In the genomic region with DNA sequence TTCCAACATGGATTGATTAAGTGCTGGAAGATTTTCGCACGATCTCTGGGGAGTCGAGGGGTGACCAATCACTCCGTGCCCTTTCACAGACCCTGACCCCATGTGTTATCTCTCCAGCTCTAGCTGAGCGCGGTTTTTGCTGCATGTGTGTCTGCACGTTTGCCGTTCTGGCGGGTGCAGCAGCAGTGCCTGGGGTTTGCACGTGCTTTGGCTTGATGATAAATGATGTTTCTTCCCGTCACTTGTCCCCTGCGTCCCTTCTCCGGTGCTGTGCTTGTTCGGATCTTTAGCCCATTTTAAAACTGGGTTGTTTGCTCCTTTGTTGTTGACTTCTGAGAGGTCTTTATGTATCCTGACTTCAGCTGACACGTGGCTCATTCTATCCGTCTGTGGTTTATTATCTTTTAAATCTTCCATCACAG, we compare ENCODE assay signal across 9 mouse cellular contexts. TPM values are rescaled to one million over a fixed set of nuclear protein-coding genes. Genes with fewer than 3 reads are reported as not detected.
A peak's percentile ranks its signal among the peaks of the same experiment; 100 is the strongest.
DNase-seq lines count a peak whose midpoint lies in the region; ATAC-seq lines count a peak whose summit lies in the region.
"Had no signal": no experiment of that assay in that cellular context is flagged by ENCODE, and none has a peak within 500 bp of the region (broad histone marks: within the 10 kb centered on the region; RNA-seq: fewer than 3 reads in every experiment).

No protein-coding gene starts in this region.

- 6% methylated on average over 16 of the region's 16 CpGs for WGBS in heart, embryonic 15.5 days
- whole genome bisulfite sequencing in hindbrain, embryonic 10.5 days: 22% methylated on average over 16 of the region's 16 CpGs

- peak overlapping the region; percentile 41 for H3K4me2 ChIP-seq in heart, embryonic 15.5 days
- H3K4me2 ChIP-seq: forebrain, embryonic 15.5 days had no signal

- H3K9ac ChIP-seq in heart, embryonic 15.5 days: no peak overlapping the region
- H3K9ac ChIP-seq: forebrain, embryonic 15.5 days had no signal

- H3K9me3 ChIP-seq in heart, embryonic 15.5 days (replicated peaks): no peaks in the 10 kb centered on the region
- H3K9me3 ChIP-seq in hindbrain, embryonic 10.5 days: no peaks in the 10 kb centered on the region
- H3K9me3 ChIP-seq: forebrain, embryonic 15.5 days had no signal

- intact Hi-C loops in heart, postnatal 10 days (cut with DNase I): loop anchor here (10.0 kb wide), 2 partner anchors 85 to 205 kb away; partner anchors contain the start of gene Tex22
- intact Hi-C loops in gastrocnemius, postnatal 36 days (cut with DNase I): no loop called here
- intact Hi-C loops in left cerebral cortex, postnatal 36 days (cut with DNase I): no loop called here

- no peaks in the 10 kb centered on the region for H3K36me3 ChIP-seq in heart, embryonic 15.5 days
- no peaks in the 10 kb centered on the region for H3K36me3 ChIP-seq in hindbrain, embryonic 10.5 days
- H3K36me3 ChIP-seq: forebrain, embryonic 15.5 days had no signal

- peaks cover 25% of the 10 kb centered on the region for H3K4me1 ChIP-seq in heart, embryonic 15.5 days (replicated peaks)
- H3K4me1 ChIP-seq in hindbrain, embryonic 10.5 days (replicated peaks): peaks cover 45% of the 10 kb centered on the region

- H3K27ac ChIP-seq in heart, embryonic 15.5 days: no peak overlapping the region
- H3K27ac ChIP-seq in hindbrain, embryonic 10.5 days: peak overlapping the region; percentile 46
- H3K27ac ChIP-seq: forebrain, embryonic 15.5 days had no signal

- no peak for ATAC-seq in heart, embryonic 15.5 days (replicated peaks; ENCODE audit: insufficient number of reproducible peaks, insufficient read depth, low FRiP score, low read depth)
- peak; percentile 9 for ATAC-seq in CD4-positive, CD25-positive, alpha-beta regulatory T cell, adult 4 months
- ATAC-seq: forebrain, embryonic 15.5 days had no signal

- no peak overlapping the region for H3K4me3 ChIP-seq in heart, embryonic 15.5 days
- H3K4me3 ChIP-seq in hindbrain, embryonic 10.5 days: no peak overlapping the region; the same call in 1 of the 2 replicates
- H3K4me3 ChIP-seq: forebrain, embryonic 15.5 days had no signal

- no peak for DNase-seq in heart, postnatal 10 days
- peak; percentile 46 for DNase-seq in hindbrain, embryonic 10.5 days (ENCODE audit: low spot score)
- DNase-seq in naive thymus-derived CD4-positive, alpha-beta T cell, adult 2 months (ENCODE audit: low read depth): peak; percentile 66
- no peak for DNase-seq in gastrocnemius, postnatal 36 days
- no peak for DNase-seq in cerebellum, postnatal 25 days
- no peak for DNase-seq in left cerebral cortex, postnatal 36 days (ENCODE audit: low spot score in 2 of 2)

- H3K27me3 ChIP-seq in heart, embryonic 15.5 days: peaks cover 59% of the 10 kb centered on the region
- peaks cover 60% of the 10 kb centered on the region for H3K27me3 ChIP-seq in hindbrain, embryonic 10.5 days (ENCODE audit: insufficient read depth, poor library complexity, severe bottlenecking)

RNA-seq across cellular contexts. Expression of gene Gpr132, which starts 1.8 kb away (rescaled TPM):
- 0.19 and 2.2 TPM in 2 replicates for polyA plus RNA-seq in heart, embryonic 15.5 days (2015; fragmentation: Nextera tagmentation; extraction: Ambion mirVana)
- under 1 TPM; 0.17 to 0.19 TPM for total RNA-seq in heart, postnatal 10 days (2021)
- polyA plus RNA-seq in CD4-positive, CD25-positive, alpha-beta regulatory T cell, adult 4 months (2017; shearing (Covaris generic)): 100 to 1,000 TPM in 1 of 2 experiments, 10 to 100 TPM in 1; 79.5 to 107 TPM
- 0.06 and 0.08 TPM in 2 replicates for polyA plus RNA-seq in hindbrain, embryonic 10.5 days (2016; fragmentation: Nextera tagmentation; extraction: Ambion mirVana)
- total RNA-seq in gastrocnemius, postnatal 36 days (2021): under 1 TPM; 0.10 to 0.26 TPM
- total RNA-seq in left cerebral cortex, postnatal 36 days (2021): not detected
- polyA plus RNA-seq: forebrain, embryonic 15.5 days had no signal

RNA-seq across cellular contexts. Expression of gene Cdca4, which starts 40.6 kb away (rescaled TPM):
- 34.6 and 53.3 TPM in 2 replicates for polyA plus RNA-seq in heart, embryonic 15.5 days (2015; fragmentation: Nextera tagmentation; extraction: Ambion mirVana)
- 10 to 100 TPM; 13.7 to 16.6 TPM for total RNA-seq in heart, postnatal 10 days (2021)
- 10 to 100 TPM; 70.5 to 85.8 TPM for polyA plus RNA-seq in CD4-positive, CD25-positive, alpha-beta regulatory T cell, adult 4 months (2017; shearing (Covaris generic))
- polyA plus RNA-seq in hindbrain, embryonic 10.5 days (2016; fragmentation: Nextera tagmentation; extraction: Ambion mirVana): 176 and 179 TPM in 2 replicates
- total RNA-seq in gastrocnemius, postnatal 36 days (2021): 1 to 10 TPM; 2.1 to 3.0 TPM
- total RNA-seq in left cerebral cortex, postnatal 36 days (2021): 10 to 100 TPM in 1 of 2 experiments, 1 to 10 TPM in 1; 9.2 to 10.9 TPM

RNA-seq across cellular contexts. Expression of gene Jag2, which starts 59.8 kb away (rescaled TPM):
- polyA plus RNA-seq in heart, embryonic 15.5 days (2015; fragmentation: Nextera tagmentation; extraction: Ambion mirVana): 3.7 and 6.6 TPM in 2 replicates
- total RNA-seq in heart, postnatal 10 days (2021): 10 to 100 TPM; 36.1 to 38.5 TPM
- polyA plus RNA-seq in CD4-positive, CD25-positive, alpha-beta regulatory T cell, adult 4 months (2017; shearing (Covaris generic)): 1 to 10 TPM; 1.1 to 2.0 TPM
- polyA plus RNA-seq in hindbrain, embryonic 10.5 days (2016; fragmentation: Nextera tagmentation; extraction: Ambion mirVana): 4.7 and 4.8 TPM in 2 replicates
- 10 to 100 TPM; 18.0 to 19.6 TPM for total RNA-seq in gastrocnemius, postnatal 36 days (2021)
- total RNA-seq in left cerebral cortex, postnatal 36 days (2021): 10 to 100 TPM; 47.9 to 61.7 TPM

Comparison
In these comparisons a context has a peak if more than half of its experiments do, and no peak if none do; other contexts are left out.
1. DNase-seq: peak in hindbrain, embryonic 10.5 days (single experiment) and naive thymus-derived CD4-positive, alpha-beta T cell, adult 2 months (single experiment); none in heart, postnatal 10 days (0 of 2), gastrocnemius, postnatal 36 days (0 of 2), cerebellum, postnatal 25 days (0 of 2) and left cerebral cortex, postnatal 36 days (0 of 2).